Mouse (Mus musculus) layer of hippocampus, adult 18-20 months (tissue): ENCODE data around the gene Krt5. TPM values are rescaled to one million over a fixed set of nuclear protein-coding genes. Genes with fewer than 3 reads are reported as not detected.
"Not testable (repeated sequence)": the region's sequence is repeated elsewhere in the genome, so short reads cannot be mapped to it uniquely, and the experiment has no call there.

Experiments used
- DNase-seq, 2 experiments: peaks; one replicate each; pipeline ENCODE4 v3.0.0; 2022; ENCODE audit warnings: low spot score in 2 of 2
- long read RNA-seq: library from polyadenylated mRNA; stranded (forward); transcript quantifications from one replicate; pipeline ENCODE4 v2.0.0, GENCODE M21; 2021
- total RNA-seq, 2 experiments: library from RNA; stranded (reverse); gene quantifications; 2 replicates each; pipeline ENCODE4 v1.2.3; 2021

Gene Krt5
- total RNA-seq: under 1 TPM; 0.43 to 0.84 TPM
- long read RNA-seq, partial matches to known transcripts: 0 of 2 reads
- long read RNA-seq, other reads (novel, unspliced or antisense): 0 of 2 reads

- no peak for DNase-seq
Measured at GRCm38 (mm10) chr15:101712720-101713119, at the start of gene Krt5. TSS of gene Krt5 (minus strand) at chr15:101712898.

GRCm38 (mm10) chr15:101742711-101743110, 30.0 kb upstream of the Krt5 start, which contains the start of gene Krt71:
TSS of gene Krt71 (minus strand) at chr15:101743109.
- DNase-seq: no peak

- DNase-seq: no peak
Measured at GRCm38 (mm10) chr15:101737786-101738185, 25.1 kb upstream of the Krt5 start.

DNA sequence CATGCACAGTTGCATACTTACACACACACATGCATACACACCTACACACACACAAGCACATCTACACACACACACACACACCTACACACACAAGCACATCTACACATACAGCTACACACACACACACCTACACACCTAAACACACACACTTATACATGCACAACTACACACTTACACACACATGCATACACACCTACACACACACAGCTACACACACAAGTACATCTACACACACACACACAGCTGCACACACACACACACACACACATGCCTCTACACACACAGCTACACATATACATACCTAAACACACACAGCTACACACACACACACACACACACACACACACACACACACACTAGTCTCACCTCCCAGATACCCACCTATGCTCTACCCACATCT, 18.0 kb upstream of the Krt5 start:
- DNase-seq: no peak

DNA sequence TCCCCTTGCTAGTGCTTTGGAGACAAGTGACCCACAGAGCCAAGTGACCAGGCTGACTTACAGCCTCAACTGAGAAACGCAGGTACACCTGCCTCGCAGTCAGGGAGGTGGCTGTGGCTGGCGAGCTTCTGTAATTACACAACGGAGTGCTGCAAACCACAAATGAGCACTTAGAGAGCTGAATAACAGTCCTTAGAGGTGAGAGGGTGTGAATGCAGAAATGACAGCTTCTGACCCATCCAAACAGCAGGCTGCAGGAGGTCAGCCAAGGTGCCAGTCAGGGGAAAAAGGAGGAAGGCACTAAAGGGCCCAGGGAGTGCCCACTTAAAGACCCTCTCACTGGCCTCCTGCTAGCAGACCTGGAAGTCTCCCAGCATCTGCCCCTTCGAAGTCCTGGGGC, 12.0 kb upstream of the Krt5 start:
- no peak for DNase-seq

- DNase-seq: no peak
Measured at GRCm38 (mm10) chr15:101715831-101716230, 3.1 kb upstream of the Krt5 start.

- no peak for DNase-seq
Measured at GRCm38 (mm10) chr15:101714356-101714755, 1.7 kb upstream of the Krt5 start.

DNA sequence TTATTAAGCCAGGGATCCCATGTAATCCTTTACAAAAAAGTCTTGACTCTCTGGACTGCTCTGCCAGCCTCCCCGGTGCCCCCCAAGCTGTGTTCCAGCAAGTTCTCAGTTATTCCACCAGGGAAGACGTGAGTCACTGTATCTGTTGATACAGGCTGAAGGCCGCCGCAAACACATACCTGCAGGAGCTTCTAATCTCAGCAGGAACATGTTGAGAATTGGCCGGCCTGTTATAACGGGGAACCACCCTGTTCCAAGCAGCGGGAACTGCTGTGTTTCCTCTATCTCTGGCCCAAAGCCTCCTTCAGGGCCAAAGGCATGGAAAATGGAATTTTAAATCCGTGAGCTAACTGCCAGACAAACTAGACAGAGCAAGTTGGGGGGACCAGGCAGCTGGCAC, 1.0 kb upstream of the Krt5 start:
- no peak for DNase-seq

GRCm38 (mm10) chr15:101708683-101709082, 4.0 kb downstream of the Krt5 start:
- no peak for DNase-seq

DNA sequence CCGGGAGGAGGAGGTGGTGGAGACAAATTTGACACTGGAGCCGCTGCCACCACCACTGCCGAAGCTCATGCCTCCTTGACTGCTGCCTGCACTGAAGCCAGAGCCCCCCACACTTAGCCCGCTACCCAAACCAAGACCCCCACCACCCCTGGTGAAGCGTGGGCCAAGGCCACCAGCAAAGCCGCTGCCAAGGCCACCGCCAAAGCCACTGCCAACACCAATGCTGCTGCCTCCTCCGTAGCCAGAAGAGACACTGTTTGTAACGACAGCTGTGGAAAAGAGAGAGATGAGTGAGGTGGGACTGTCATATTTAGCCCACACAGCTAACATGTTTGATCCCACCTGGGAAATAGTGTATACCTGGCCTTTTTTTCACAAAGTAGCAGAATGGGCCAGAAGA, 5.2 kb downstream of the Krt5 start:
- DNase-seq: no peak

- DNase-seq: no peak
Measured at GRCm38 (mm10) chr15:101704066-101704465, 8.6 kb downstream of the Krt5 start.

DNA sequence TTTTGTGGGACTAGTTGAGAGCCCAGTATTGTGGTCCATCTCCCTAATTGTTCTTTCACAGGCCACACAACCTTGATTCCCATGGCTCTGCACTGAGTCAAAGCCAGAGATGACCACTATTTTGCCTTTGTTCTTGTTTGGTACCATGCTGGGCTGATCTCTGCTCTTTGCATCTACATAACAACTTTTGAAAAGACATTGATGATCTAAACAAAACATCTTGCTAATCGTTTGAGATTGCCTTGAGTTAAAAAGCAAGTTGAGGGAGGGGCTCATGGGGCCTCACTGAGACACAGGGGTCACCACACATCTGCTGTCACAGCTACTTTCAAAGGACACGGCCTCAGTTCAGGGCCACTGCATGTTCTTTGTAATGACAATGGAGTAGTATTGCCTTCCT, 10.3 kb downstream of the Krt5 start:
- no peak for DNase-seq

DNA sequence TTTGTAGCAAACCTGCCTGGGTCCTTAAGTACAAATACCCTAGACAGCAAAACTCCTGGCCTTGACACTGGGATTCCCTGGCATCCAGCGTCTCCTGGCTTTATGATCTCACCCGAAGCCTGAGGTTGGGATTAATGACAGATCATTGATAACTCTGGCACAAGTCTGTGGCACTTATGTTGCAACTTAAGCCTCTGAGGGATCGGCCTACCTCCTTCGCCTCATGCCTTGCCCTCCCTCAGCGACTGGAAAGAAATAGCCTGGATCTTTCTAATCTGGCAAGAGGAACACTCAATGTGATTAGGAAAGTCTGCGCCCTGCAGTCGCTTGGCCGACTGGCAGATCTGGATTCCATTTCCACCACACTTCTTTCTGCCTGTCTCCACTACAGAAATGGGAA, 12.8 kb downstream of the Krt5 start:
- DNase-seq: no peak

- no peak for DNase-seq
Measured at GRCm38 (mm10) chr15:101699192-101699591, 13.5 kb downstream of the Krt5 start.

DNA sequence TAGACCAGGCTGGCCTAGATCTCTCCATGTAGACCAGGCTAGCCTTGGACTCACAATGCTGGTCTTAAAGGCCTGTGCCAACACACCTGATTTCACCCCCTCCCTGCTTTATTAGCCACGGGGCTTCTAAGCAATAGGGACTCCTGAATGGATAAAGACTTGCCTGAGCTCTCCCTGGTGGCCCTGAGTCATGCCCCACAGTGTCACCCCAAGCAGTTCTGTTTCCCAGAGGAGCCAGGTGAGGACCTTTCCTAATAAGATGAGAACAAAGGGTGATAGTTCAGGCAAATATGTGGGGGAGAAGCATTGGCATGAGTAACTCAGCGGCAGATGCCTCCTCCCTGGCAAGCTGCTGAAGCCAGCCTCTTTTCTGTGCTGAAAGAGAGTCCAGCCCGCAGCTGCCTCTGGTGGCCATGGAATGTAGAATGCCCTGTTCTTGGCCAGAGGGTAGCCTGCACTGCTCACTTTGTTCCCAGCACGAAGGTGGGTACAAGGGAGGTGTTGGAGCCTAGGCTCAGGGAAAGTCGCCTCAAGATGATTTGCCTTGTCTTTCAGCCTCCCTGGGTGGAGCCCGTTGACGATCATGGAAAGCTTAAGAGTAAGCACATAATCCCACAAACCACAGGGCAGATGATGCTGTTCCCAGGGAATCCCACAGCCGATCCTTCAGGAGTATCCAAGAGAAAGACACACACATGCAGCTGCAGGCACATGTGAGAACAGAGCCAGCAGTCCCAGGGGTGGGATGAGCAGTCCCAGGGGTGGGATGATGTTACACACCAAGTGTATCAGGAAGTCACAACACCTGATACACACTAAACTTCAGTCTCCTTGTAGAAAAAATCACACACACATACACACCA, 15.1 kb downstream of the Krt5 start:
- peak; percentile 6 to 17 for DNase-seq

DNA sequence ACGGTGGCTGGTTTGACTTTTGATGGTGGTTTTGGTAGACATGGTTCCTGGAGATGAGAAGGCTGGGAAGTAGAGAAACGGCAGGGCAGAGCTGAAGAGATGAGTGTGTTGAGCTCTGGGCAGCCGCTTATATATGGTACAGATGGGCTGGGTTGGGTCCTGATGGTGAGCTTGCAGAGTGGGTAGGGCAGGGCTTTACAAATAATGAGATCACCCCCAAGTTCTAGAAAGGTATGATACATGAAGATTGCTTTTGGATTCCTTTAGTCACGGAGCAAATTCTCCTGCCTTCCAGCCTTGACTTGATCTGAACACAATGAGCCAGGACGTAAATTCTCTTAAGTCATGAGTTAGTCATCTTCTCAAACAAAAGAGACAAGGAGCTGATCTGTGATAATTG, 18.5 kb downstream of the Krt5 start, which contains the start of gene Krt6a:
Gene Krt6a, minus strand, starts transcription at position 101 of the 400 bp plus-strand sequence.
- no peak for DNase-seq

DNA sequence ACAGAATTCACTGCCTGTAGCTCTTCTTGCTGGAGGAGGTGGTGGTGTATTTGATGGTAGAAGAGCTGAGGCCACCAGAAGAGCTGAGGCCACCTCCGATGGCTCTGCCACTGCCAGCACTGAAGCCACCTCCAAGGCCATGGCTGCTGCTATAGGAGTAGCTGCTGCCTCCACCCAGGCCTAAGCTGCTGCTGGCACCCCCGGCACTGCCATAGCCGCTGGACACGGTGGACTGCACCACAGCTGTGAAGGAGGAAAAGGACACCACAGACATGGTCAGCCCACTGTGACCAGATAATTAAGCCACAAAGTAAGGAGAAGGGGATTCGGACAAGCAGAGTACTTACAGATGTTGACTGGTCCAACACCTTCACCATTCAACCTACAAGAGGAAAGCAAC, 22.2 kb downstream of the Krt5 start:
- DNase-seq: not testable (repeated sequence)

- no peak for DNase-seq
Measured at GRCm38 (mm10) chr15:101688161-101688560, 24.5 kb downstream of the Krt5 start.

GRCm38 (mm10) chr15:101680187-101680586, 32.5 kb downstream of the Krt5 start, which contains the start of gene Krt6b:
TSS of gene Krt6b (minus strand) at chr15:101680287.
- no peak for DNase-seq

- no peak for DNase-seq
Measured at GRCm38 (mm10) chr15:101675978-101676377, 36.7 kb downstream of the Krt5 start.
